Mouse (Mus musculus) small intestine, adult 2 months (tissue): Measurements from ENCODE around the gene Gm49320. TPM values are rescaled to one million over a fixed set of nuclear protein-coding genes. Genes with fewer than 3 reads are reported as not detected.

Experiments used
- H3K27ac ChIP-seq: fragments of 200-500 bp; 2 replicates; pipeline ENCODE4 v1.5.1; 2012; ENCODE audit warnings: low read depth, low read length, control low read depth, inconsistent platforms; ENCODE audit not compliant: insufficient read depth
- H3K27me3 ChIP-seq: fragments of 200-500 bp; 2 replicates; pipeline ENCODE4 v1.6.1; 2012; ENCODE audit warnings: mild to moderate bottlenecking, moderate library complexity, low read length, inconsistent platforms; ENCODE audit not compliant: control insufficient read depth, insufficient read depth
- H3K36me3 ChIP-seq: fragments of 200-500 bp; 2 replicates; pipeline ENCODE4 v1.6.1; 2012; ENCODE audit warnings: mild to moderate bottlenecking, low read length, control low read depth, inconsistent platforms; ENCODE audit not compliant: control insufficient read depth, insufficient read depth
- H3K4me1 ChIP-seq: fragments of 200-500 bp; 2 replicates; pipeline ENCODE4 v1.6.1; 2012; ENCODE audit warnings: low read length, inconsistent platforms, mixed read lengths; ENCODE audit not compliant: control insufficient read depth, insufficient read depth, insufficient read length
- H3K4me3 ChIP-seq: fragments of 200-500 bp; 2 replicates; pipeline ENCODE4 v1.5.1; 2012; ENCODE audit warnings: low read depth, mild to moderate bottlenecking, control low read depth, inconsistent platforms, low read length, moderate library complexity
- CTCF ChIP-seq: fragments of 200-500 bp; IDR thresholded peaks from 2 replicates; pipeline ENCODE4 v1.5.1; 2012; ENCODE audit warnings: low read depth, mild to moderate bottlenecking, control low read depth, inconsistent platforms, low read length, moderate library complexity, mixed read lengths; ENCODE audit not compliant: insufficient replicate concordance, insufficient read length; ENCODE audit errors: extremely low read depth
- POLR2A ChIP-seq: fragments of 200-500 bp; IDR thresholded peaks from 2 replicates; pipeline ENCODE4 v1.6.1; 2012; ENCODE audit warnings: low read depth, mild to moderate bottlenecking, control low read depth, inconsistent platforms, low read length, moderate library complexity
- WGBS: fragments of 180-500 bp; shearing (Covaris S2); methylation state at CpG from one replicate; pipeline ENCODE4 v1.1.7; 2018; 5-methylcytosine and 5-hydroxymethylcytosine counted together
- polyA plus RNA-seq: library from polyadenylated mRNA; depleted of rRNA; stranded (reverse); fragments of >200 nt; gene quantifications from 2 replicates; pipeline ENCODE4 v1.2.3, GENCODE M21; 2012; rRNA removed

Gene Gm49320
- polyA plus RNA-seq, result 0.93 and 1.1 TPM in 2 replicates

GRCm38 (mm10) chr8:4238434-4239192, at the start of gene Gm49320, which contains the start of gene Map2k7:
Gene Gm49320, plus strand, starts transcription at chr8:4238865.
Gene Map2k7, plus strand, starts transcription at chr8:4238740.
- Histone ChIP-seq H3K27me3 (no peaks in the 10 kb centered on the region), H3K27ac (peak within 1 kb of the TSS; percentile 85), H3K36me3 (peaks cover 12% of the 10 kb centered on the region), H3K4me3 (peak within 1 kb of the TSS; percentile 83), H3K4me1 (peaks cover 11% of the 10 kb centered on the region; the same call in 1 of the 2 replicates)
- under 1% methylated on average over 69 of the region's 71 CpGs for WGBS
- TF ChIP-seq CTCF, result peak; percentile 35; the same call in 1 of the 2 replicates
- peak; percentile 67; the same call in 1 of the 2 replicates for TF ChIP-seq POLR2A

GRCm38 (mm10) chr8:4189031-4189722, 49.5 kb upstream of the Gm49320 start:
- no peak overlapping the region for H3K4me3 ChIP-seq
- H3K4me1 ChIP-seq, result peaks cover 4% of the 10 kb centered on the region; the same call in 1 of the 2 replicates
- WGBS, result 47% methylated on average over 3 of the region's 3 CpGs
- TF ChIP-seq POLR2A (no peak), CTCF (no peak)
- H3K27me3 ChIP-seq, result no peaks in the 10 kb centered on the region
- no peaks in the 10 kb centered on the region for H3K36me3 ChIP-seq
- no peak overlapping the region for H3K27ac ChIP-seq

GRCm38 (mm10) chr8:4192305-4192704, 46.4 kb upstream of the Gm49320 start:
- TF ChIP-seq POLR2A (no peak), CTCF (no peak)
- Histone ChIP-seq H3K36me3 (no peaks in the 10 kb centered on the region), H3K4me1 (peaks cover 4% of the 10 kb centered on the region; the same call in 1 of the 2 replicates), H3K27ac (no peak overlapping the region), H3K4me3 (no peak overlapping the region), H3K27me3 (no peaks in the 10 kb centered on the region)
- 78% methylated on average over 5 of the region's 5 CpGs for WGBS

- H3K27me3 ChIP-seq, result no peaks in the 10 kb centered on the region
- H3K4me1 ChIP-seq, result peaks cover 4% of the 10 kb centered on the region; the same call in 1 of the 2 replicates
- WGBS, result 15% methylated on average over 18 of the region's 18 CpGs
- TF ChIP-seq POLR2A (0 out of 2 replicates have a peak, but pooled peaks have one; percentile 17), CTCF (peak; percentile 94)
- no peaks in the 10 kb centered on the region for H3K36me3 ChIP-seq
- H3K4me3 ChIP-seq, result no peak overlapping the region
- no peak overlapping the region for H3K27ac ChIP-seq
Observed at GRCm38 (mm10) chr8:4192807-4193587, 45.7 kb upstream of the Gm49320 start.

- no peak overlapping the region for H3K27ac ChIP-seq
Observed at GRCm38 (mm10) chr8:4193588-4193894, 45.1 kb upstream of the Gm49320 start.

GRCm38 (mm10) chr8:4201321-4201720, 37.3 kb upstream of the Gm49320 start:
- TF ChIP-seq POLR2A, result no peak
- no peak for TF ChIP-seq CTCF
- no peak overlapping the region for H3K27ac ChIP-seq
- H3K4me1 ChIP-seq, result peaks cover under 1% of the 10 kb centered on the region; the same call in 1 of the 2 replicates
- H3K27me3 ChIP-seq, result no peaks in the 10 kb centered on the region
- H3K36me3 ChIP-seq, result 0 out of 2 replicates have a peak, but pooled peaks cover 2% of the 10 kb centered on the region
- WGBS, result 77% methylated on average over 2 of the region's 2 CpGs
- no peak overlapping the region for H3K4me3 ChIP-seq

More at GRCm38 (mm10) chr8:4193588-4193894, 45.1 kb upstream of the Gm49320 start:
- WGBS, result 50% methylated on average over 7 of the region's 7 CpGs
- peaks cover 4% of the 10 kb centered on the region; the same call in 1 of the 2 replicates for H3K4me1 ChIP-seq
- no peaks in the 10 kb centered on the region for H3K36me3 ChIP-seq
- no peaks in the 10 kb centered on the region for H3K27me3 ChIP-seq
- H3K4me3 ChIP-seq, result no peak overlapping the region
- no peak for TF ChIP-seq CTCF
- TF ChIP-seq POLR2A, result no peak
